10 mouse cellular contexts compared by ENCODE assay signal in genomic region chr1:126929666-126930065, GRCm38 (mm10).
DNase-seq lines count a peak whose midpoint lies in the region; ATAC-seq and TF ChIP-seq lines count a peak whose summit lies in the region.
"Had no signal": no experiment of that assay in that cellular context is flagged by ENCODE, and none has a peak within 500 bp of the region (broad histone marks: within the 10 kb centered on the region; RNA-seq: fewer than 3 reads in every experiment).

No protein-coding gene starts in this region.

- peak; percentile 67 for TF ChIP-seq CTCF in left cerebral cortex, adult 2 months (IDR thresholded peaks at IDR 0.05)
- peak; percentile 46 to 56; a peak in 3 of 4 replicates for TF ChIP-seq CTCF in CH12.LX (conservative IDR thresholded peaks at IDR 0.05 in 1 of 2, IDR thresholded peaks at IDR 0.05 in 1 of 2; ENCODE audit: low read depth in 2 of 2, low read length in 2 of 2)

- dilution Hi-C loops in CH12.LX (cut with MboI; ENCODE audit: extremely low pct_ligation_motif_present, extremely low pct_unique_long_range_greater_than_20kb, low sequenced_read_pairs) = no loop called here

- no peaks in the 10 kb centered on the region for H3K36me3 ChIP-seq in CH12.LX (replicated peaks in 1 of 2; ENCODE audit: control insufficient read depth in 1 of 2, insufficient read depth in 1 of 2, low read length in 1 of 2)
- H3K36me3 ChIP-seq: embryonic facial prominence, embryonic 13.5 days; midbrain, embryonic 12.5 days had no signal

- no peak overlapping the region for H3K9ac ChIP-seq in CH12.LX (ENCODE audit: insufficient read depth, low read depth)
- H3K9ac ChIP-seq: embryonic facial prominence, embryonic 13.5 days; midbrain, embryonic 12.5 days had no signal

- H3K27ac ChIP-seq in left cerebral cortex, adult 2 months = no peak overlapping the region
- H3K27ac ChIP-seq in CH12.LX (ENCODE audit: insufficient read depth, low read depth) = no peak overlapping the region
- H3K27ac ChIP-seq: embryonic facial prominence, embryonic 13.5 days; midbrain, embryonic 12.5 days had no signal

- no peaks in the 10 kb centered on the region for H3K9me3 ChIP-seq in CH12.LX (replicated peaks; ENCODE audit: low read length)
- H3K9me3 ChIP-seq: embryonic facial prominence, embryonic 13.5 days; midbrain, embryonic 12.5 days had no signal

- TF ChIP-seq EP300 in CH12.LX (IDR thresholded peaks at IDR 0.05; ENCODE audit: low read length) = no peak

- peaks cover 78% of the 10 kb centered on the region for H3K27me3 ChIP-seq in CH12.LX (replicated peaks)
- H3K27me3 ChIP-seq: embryonic facial prominence, embryonic 13.5 days had no signal

- intact Hi-C loops in left cerebral cortex, adult 2 months (cut with DNase I) = loop anchor here (2.0 to 5.0 kb wide), 6 partner anchors 97 to 1323 kb away; partner anchors contain the start of genes Lypd1 and Nckap5

- peak; percentile 10 for TF ChIP-seq RAD21 in CH12.LX (IDR thresholded peaks at IDR 0.05; ENCODE audit: low read depth, low read length)

- H3K4me1 ChIP-seq in CH12.LX (ENCODE audit: control insufficient read depth in 1 of 2, insufficient read depth in 2 of 2) = no peaks in the 10 kb centered on the region

- in situ Hi-C loops in CH12.LX (cut with MboI; ENCODE audit: low pct_ligation_motif_present, low pct_unique_long_range_greater_than_20kb, low sequenced_read_pairs) = no loop called here

- H3K4me2 ChIP-seq in CH12.LX (ENCODE audit: insufficient read depth, low read depth, poor library complexity, severe bottlenecking) = no peak overlapping the region
- H3K4me2 ChIP-seq: embryonic facial prominence, embryonic 13.5 days; midbrain, embryonic 12.5 days had no signal

- no peak overlapping the region for H3K4me3 ChIP-seq in left cerebral cortex, adult 2 months
- H3K4me3 ChIP-seq in CH12.LX (replicated peaks in 1 of 3; ENCODE audit: low read depth in 2 of 3, low read length in 2 of 3, poor library complexity in 1 of 3) = no peak overlapping the region
- H3K4me3 ChIP-seq: embryonic facial prominence, embryonic 13.5 days; midbrain, embryonic 12.5 days had no signal

- no peaks in the 10 kb centered on the region for H3K79me2 ChIP-seq in CH12.LX (replicated peaks; ENCODE audit: control insufficient read depth, extremely low read depth, insufficient read depth, poor library complexity, severe bottlenecking)

- TF ChIP-seq POLR2A in CH12.LX (IDR thresholded peaks at IDR 0.05; ENCODE audit: low read depth, low read length) = no peak

- DNase-seq in cerebellum, adult 18-20 months = peak; percentile 15 to 25
- DNase-seq in cerebellum, adult 9-10 months = no peak
- DNase-seq in left cerebral cortex, adult 2 months (ENCODE audit: extremely low spot score in 1 of 2, low spot score in 2 of 2) = peak in 1 of 2 experiments; percentile 17
- no peak for DNase-seq in left cerebral cortex, adult 11 months (ENCODE audit: low spot score)
- peak; percentile 35 for DNase-seq in CH12.LX (ENCODE audit: extremely low read depth)
- peak; percentile 31 to 65 for DNase-seq in kidney, postnatal 36 days
- no peak for DNase-seq in spleen, postnatal 14 days (ENCODE audit: low spot score in 2 of 2)

- no peak for ATAC-seq in megakaryocyte-erythroid progenitor cell, adult 5-6 weeks (replicated peaks; ENCODE audit: low FRiP score, low TSS enrichment, poor library complexity, severe bottlenecking)

TF ChIP-seq in CH12.LX, 34 proteins besides CTCF, POLR2A, EP300 and RAD21:
- TF ChIP-seq HCFC1 (IDR thresholded peaks at IDR 0.05; ENCODE audit: low read depth, low read length) (no peak), SMC3 (IDR thresholded peaks at IDR 0.05; ENCODE audit: low read depth, low read length) (peak; percentile 41; the same call in 1 of the 2 replicates)

Comparison
In these comparisons a context has a peak if more than half of its experiments do, and no peak if none do; other contexts are left out.
1. DNase-seq: peak in cerebellum, adult 18-20 months (2 of 2), CH12.LX (single experiment) and kidney, postnatal 36 days (2 of 2); none in cerebellum, adult 9-10 months (single experiment), left cerebral cortex, adult 11 months (single experiment) and spleen, postnatal 14 days (0 of 2).